Mouse (Mus musculus) NIH3T3 (cell line): ENCODE data around the gene Card10.

Experiments
- DNase-seq: peaks from one replicate; pipeline ENCODE4 v3.0.0-alpha.2; 2012; ENCODE audit warnings: low read depth

The Card10 gene

DNA sequence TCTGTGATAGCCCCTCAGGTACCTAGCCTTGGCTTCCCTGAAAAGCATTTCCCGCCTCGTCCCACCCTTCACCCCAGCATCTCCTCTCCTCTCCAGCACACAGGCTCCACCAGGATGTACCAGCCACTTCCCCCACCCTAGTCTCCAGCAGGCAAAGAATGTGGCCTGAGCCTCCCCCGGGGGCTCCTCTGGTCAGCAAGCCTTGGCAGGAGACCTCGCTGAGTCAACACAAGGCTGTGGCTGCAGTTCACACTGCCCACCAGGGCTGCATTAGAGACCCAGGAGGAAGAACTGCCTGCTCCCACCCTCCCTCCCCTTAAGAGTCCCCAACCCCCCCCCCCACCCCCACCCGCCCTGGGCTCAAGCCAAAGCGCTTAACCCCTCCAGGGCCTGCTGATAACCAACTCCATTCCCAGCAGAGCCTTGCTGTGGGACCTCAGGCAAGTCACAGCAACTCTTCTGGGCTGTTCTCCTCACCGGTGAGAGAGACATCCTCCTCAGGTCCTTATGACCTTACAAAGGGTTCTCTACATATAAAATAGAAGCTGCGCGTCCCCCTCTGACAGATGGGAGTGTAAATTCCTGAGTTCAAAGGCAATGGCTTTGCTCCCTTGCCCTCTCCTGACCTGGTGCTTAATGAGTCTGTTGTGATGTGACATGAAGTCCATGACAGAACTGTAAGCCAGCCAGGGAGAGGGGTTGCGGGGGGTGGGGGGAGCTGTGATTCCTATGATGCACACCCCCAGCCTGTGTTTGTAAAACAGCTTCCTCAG lies 31.6 kb upstream of the Card10 start:
- peak; percentile 93 for DNase-seq

DNA sequence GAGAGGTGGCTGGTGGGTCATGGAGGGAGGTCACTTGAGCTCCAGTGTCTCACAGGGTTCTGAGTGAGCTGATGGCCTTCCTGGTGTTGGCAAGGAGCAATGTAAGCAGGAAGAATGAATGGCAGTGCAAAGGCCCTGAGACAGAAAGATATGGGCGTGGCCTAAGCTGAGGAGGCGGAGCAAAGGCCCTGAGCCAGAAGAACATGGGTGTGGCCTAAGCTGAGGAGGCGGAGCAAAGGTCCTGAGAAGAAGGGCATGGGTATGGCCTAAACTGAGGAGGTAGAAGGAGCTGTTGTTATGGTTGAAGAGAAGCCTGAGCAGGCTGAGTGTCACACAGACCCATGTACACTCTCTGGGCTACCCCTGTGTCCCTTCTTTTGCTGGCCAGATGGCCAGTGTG lies 30.7 kb upstream of the Card10 start:
- peak; percentile 72 for DNase-seq

- DNase-seq, result peak; percentile 87
These were observed 29.9 kb upstream of the Card10 start for GRCm38 (mm10) chr15:78832701-78833123.

GRCm38 (mm10) chr15:78831720-78832657 lies 29.1 kb upstream of the Card10 start:
- no peak for DNase-seq

DNA sequence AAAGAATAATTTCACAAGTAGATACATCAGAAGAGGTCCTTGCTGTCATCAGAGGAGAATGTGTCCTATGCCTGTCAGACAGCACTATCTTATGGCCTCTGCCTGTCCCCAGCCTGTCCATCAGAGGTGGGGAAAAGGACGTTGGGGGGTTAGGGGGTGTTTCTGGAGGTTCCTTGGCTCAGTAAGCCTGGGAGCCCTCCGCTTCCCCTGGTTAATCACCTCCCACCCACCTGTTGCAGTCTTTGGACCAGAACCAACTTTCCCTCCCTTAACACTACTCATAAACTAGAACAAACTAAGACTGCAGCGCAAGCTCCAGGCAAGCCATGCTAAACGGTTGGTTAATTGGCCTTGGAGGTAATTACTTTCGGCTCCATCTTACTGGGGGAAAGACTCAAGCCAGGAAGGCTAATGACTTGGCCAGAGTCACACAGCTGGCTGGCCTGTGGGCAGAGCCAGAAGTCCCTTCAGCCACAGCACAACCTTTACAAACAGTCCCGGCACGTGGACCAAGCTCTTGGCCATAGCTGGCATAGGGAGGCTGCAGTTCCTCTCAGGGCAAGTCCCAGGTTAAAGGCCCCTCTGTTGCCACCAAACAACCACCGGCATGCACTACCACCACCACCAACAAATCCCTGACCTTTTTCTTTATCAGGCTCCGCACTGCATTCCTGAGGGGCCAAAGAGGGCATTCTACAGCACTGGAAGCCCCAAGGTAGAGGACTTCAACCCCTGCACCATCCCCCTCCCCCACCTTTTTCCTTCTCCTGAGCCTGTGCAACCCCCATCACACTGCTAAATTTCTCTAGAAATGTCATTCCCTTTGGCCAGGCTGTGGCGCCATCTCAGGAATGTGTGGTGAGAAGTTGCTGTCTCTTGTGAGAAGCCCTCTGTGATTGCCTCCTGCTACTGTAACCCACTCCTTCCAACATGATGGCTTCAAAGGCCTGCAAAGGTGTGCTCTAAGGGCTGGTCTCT lies 28.2 kb upstream of the Card10 start:
- no peak for DNase-seq

DNA sequence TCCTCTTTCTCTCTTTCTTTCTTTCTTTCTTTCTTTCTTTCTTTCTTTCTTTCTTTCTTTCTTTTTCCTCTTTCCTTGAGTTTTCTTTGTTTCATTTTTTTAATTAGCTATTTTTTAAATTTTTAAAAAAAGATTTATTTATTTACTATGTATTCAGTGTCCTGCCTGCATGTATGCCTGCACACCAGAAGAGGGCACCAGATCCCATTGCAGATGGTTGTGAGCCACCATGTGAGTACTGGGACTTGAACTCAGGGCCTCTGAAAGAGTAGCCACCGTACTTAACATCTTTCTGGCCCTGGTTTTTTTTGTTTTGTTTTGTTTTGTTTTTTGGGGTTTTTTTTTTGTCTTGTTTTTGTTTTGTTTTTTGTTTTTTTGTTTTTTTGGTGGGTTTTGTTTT lies 26.8 kb upstream of the Card10 start:
- no peak for DNase-seq

- peak; percentile 66 for DNase-seq
These were observed 25.5 kb upstream of the Card10 start for GRCm38 (mm10) chr15:78828315-78828714.

DNA sequence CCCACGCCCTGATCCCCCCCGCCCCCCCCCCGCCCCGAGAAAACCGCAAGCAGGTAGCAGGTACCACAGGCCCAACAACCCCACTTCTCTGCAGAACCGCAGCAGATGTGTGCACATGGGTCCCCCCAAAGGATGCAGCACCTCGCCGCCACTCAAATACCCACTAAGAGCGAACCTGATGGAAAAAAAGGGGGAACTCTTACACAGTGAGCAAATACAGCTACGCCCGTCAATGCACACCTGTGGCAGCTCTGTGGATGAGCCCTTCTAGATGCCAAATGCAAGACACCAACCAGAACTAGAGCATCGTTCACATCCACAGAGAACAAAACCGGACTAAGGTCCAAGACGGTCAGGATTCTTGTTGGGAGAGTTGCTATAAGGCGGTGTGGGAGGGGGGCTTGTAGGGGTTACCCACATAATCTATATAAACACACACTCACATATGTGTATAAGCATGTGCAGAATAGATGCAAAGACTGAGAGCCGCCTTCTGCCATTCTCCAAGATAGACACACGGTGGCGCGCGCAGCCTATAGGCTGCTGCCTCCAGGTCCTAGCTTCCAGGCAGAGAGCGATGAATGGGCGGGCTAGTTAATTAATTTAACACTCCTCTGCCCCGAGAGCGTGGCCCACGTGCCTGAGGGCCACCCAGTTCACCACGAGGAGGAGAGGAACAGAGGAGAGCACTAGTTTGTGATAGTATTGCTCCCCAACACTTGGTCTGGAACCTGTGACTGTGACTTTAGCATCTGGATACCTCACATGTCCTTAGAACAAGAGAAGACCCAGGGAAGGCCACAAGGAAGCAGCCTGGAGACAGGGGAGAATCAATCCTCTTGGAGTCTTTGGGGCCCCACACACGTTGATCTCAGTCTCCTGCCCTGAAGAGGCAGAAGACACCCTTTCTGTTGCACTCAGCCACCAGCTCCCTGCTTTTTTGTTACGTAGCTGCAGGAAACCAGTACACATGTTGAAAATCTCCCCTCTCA lies 23.7 kb upstream of the Card10 start:
- peak; percentile 93 for DNase-seq

DNA sequence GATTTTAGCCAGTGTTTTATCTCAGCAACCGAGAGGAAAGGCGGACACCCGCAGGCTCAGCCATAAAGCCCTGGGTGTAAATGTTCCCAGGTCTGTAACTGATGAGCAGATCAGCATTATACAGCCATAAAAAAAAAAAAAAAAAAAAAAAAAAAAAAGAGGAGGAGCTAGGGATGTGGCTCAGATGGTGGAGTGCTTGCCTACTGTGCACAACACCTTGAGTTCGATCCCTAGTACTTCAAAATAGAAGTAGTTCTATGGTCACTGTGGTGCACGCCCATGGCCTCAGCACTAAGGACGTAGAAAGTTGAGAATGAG lies 13.2 kb upstream of the Card10 start:
- DNase-seq, result no peak

GRCm38 (mm10) chr15:78815314-78816073 lies 12.7 kb upstream of the Card10 start:
- DNase-seq, result peak; percentile 71

GRCm38 (mm10) chr15:78813603-78814002 lies 10.8 kb upstream of the Card10 start:
- DNase-seq, result no peak

- DNase-seq, result no peak
These were observed 7.3 kb upstream of the Card10 start for GRCm38 (mm10) chr15:78810146-78810545.

DNA sequence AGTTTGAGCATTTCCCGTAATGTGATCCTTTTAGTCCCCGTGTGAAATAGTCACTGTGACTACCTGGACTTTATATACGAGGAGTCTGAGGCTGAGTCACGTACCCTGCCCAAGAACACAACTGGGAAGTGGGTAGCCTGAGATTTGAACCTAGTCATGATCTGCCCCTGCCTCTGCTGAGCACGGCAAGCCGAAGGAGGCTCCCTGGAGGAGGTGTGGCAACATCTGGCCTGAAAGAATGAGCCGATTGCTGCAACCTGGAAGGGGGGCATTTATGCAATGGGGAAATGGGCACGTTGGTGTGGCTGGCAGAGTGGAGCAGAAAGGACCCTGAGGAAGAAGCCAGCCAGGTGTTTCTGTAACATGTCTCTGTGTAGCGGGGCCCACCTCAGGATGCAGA lies 6.9 kb upstream of the Card10 start:
- no peak for DNase-seq

GRCm38 (mm10) chr15:78808980-78809379 lies 6.1 kb upstream of the Card10 start:
- no peak for DNase-seq

DNA sequence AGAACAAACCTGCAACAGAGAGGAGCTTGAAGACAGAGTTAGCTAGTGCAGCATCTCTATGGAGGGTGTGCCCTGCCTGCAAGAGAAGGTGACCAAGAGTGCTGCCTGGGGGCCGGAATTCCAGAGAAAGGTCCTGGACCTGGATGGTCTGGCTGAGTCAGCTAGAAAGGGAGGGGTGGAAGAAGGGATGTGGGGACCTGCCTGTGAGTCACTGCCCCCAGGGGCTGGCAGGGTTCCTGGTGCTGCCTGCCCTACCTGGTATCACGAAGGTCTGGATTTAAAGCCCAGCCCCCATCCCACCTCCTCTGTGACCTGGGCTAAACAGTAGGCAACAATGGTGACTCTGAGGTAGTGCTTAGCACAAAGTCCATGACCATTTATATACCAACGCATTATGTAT lies 4.3 kb upstream of the Card10 start:
- peak; percentile 82 for DNase-seq

GRCm38 (mm10) chr15:78806614-78807013 lies 3.8 kb upstream of the Card10 start:
- peak; percentile 77 for DNase-seq

GRCm38 (mm10) chr15:78805351-78805750 lies 2.5 kb upstream of the Card10 start:
- no peak for DNase-seq

DNA sequence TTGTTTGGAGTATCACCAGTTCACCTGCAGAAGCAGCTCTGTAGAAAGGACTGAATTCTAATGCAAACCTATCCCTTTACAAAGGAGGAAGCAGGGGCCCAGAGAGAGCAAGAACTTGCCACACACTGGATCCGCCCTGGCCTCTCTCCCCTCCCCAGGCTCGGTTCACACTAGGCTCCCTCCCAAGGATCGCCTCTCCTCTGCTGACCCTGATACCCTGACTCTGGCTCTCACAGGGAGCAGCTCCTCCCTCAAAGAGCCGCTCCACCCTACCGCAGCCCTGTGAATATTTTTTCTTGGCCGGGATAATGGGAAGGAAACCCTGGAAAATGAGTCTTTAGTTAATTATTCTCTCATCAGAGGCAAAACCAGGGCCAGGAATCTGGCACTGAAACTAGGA lies 1.5 kb upstream of the Card10 start:
- no peak for DNase-seq

- peak; percentile 55 for DNase-seq
These were observed 658 bp upstream of the Card10 start for GRCm38 (mm10) chr15:78803499-78803900.
